Mouse (Mus musculus) frontal cortex, postnatal 25 days (tissue): Measurements from ENCODE around the gene Tnpo3.

Experiments
- DNase-seq, 2 experiments: peaks; one replicate each; pipeline ENCODE4 v3.0.0; 2022; ENCODE audit warnings: low spot score in 2 of 2

Tnpo3 gene

GRCm38 (mm10) chr6:29527361-29528164, 82.1 kb downstream of the Tnpo3 start:
- no peak for DNase-seq

GRCm38 (mm10) chr6:29526281-29527251, 83.1 kb downstream of the Tnpo3 start, which contains the start of gene Irf5:
Gene Irf5, plus strand, starts transcription at chr6:29526625.
- DNase-seq, result no peak

GRCm38 (mm10) chr6:29525256-29525655, 84.4 kb downstream of the Tnpo3 start:
- DNase-seq, result no peak

- DNase-seq, result no peak
Observed at GRCm38 (mm10) chr6:29524034-29524489, 85.6 kb downstream of the Tnpo3 start.

- no peak for DNase-seq
Observed at GRCm38 (mm10) chr6:29523301-29524033, 86.2 kb downstream of the Tnpo3 start.

GRCm38 (mm10) chr6:29522626-29523300, 86.9 kb downstream of the Tnpo3 start:
- DNase-seq, result no peak

GRCm38 (mm10) chr6:29517139-29517538, 92.5 kb downstream of the Tnpo3 start:
- peak; percentile 48 to 57 for DNase-seq

- no peak for DNase-seq
Observed at GRCm38 (mm10) chr6:29513284-29513683, 96.4 kb downstream of the Tnpo3 start.

GRCm38 (mm10) chr6:29509086-29509485, 100.6 kb downstream of the Tnpo3 start:
- no peak for DNase-seq

GRCm38 (mm10) chr6:29507447-29508309, 102.0 kb downstream of the Tnpo3 start, which contains the start of gene Kcp:
Gene Kcp, minus strand, starts transcription at chr6:29507952.
- no peak for DNase-seq

- DNase-seq, result no peak
Observed at GRCm38 (mm10) chr6:29506834-29507233, 102.9 kb downstream of the Tnpo3 start.

GRCm38 (mm10) chr6:29505493-29505892, 104.2 kb downstream of the Tnpo3 start:
- no peak for DNase-seq

GRCm38 (mm10) chr6:29501599-29501998, 108.1 kb downstream of the Tnpo3 start:
- no peak for DNase-seq

- DNase-seq, result no peak
Observed at GRCm38 (mm10) chr6:29500810-29501209, 108.9 kb downstream of the Tnpo3 start.

GRCm38 (mm10) chr6:29500177-29500576, 109.5 kb downstream of the Tnpo3 start:
- no peak for DNase-seq

GRCm38 (mm10) chr6:29497791-29498190, 111.9 kb downstream of the Tnpo3 start:
- DNase-seq, result no peak

- no peak for DNase-seq
Observed at GRCm38 (mm10) chr6:29496270-29496669, 113.4 kb downstream of the Tnpo3 start.

- no peak for DNase-seq
Observed at GRCm38 (mm10) chr6:29494101-29494500, 115.6 kb downstream of the Tnpo3 start.
